Mouse (Mus musculus) liver, postnatal 0 days (tissue): ENCODE measurements around the gene Gm20708.

Source experiments
- CTCF ChIP-seq: sonication (generic); IDR thresholded peaks from 2 replicates; pipeline ENCODE4 v1.5.1; 2016; ENCODE audit warnings: antibody characterized with exemption, low read depth
- EP300 ChIP-seq: IDR thresholded peaks from 2 replicates; pipeline ENCODE4 v1.6.1; 2016; ENCODE audit warnings: antibody characterized with exemption, low read depth, mild to moderate bottlenecking

DNA sequence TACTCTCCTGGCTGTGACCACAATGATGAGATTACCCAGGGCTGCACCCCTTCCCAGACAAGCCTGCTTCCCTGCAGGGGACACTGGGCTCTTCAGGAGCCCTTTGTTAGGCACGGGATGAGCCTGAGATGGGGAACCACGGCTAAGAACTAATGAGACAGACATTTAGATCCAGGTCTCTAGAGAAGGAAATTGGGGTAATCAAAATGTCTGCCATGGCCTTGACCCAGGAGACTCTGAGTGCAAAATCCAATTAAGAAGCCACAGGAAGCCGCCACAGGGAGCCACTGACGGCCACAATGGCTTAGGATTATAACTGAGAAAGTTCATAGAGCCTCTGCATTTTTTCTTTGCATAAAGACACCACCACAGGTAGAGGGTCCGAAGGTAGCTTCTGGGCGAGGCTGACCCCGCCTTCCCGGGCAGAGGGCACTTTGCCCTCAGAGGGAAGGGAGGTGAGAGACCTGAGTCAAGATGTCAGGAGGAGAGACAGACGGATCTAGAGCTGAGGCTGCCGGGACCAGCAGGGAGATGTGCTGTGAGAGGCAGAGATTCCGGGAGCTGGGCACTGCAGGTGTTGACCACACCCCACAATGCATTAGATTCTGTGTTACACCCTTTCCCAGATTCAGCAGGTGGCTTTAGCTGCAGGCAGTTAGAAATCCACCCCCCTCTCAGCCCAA lies 53.8 kb downstream of the Gm20708 start:
- no peak for TF ChIP-seq CTCF
- no peak for TF ChIP-seq EP300
